Mouse (Mus musculus): Measurements from ENCODE around the gene Cga. TPM values are rescaled to one million over a fixed set of nuclear protein-coding genes. Genes with fewer than 3 reads are reported as not detected.

The Cga gene
- polyA plus RNA-seq, 2 experiments = not detected

DNA sequence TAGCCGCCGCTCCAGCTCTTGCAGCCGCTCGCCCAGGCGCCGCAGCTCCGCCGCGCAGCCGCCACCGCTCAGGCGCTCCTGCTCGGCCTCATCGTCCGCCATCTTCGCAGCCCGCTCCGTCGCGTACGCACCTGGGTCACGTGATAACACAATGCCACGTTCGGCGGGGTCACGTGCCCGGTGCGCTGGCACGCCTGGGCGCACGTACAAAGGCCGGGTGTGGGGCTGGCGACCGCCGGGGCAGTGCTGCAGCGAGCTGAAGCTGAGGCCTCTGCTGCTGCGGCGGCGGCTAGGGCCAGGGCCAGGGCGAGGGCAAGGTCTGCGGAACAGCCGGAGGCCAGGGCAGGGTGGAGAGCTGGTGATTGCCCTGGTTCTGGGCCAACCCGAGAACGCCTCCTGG is 10.8 kb upstream of the Cga start, which contains the start of gene Zfp292:
Zfp292 (minus strand) TSS at position 143 of the 400 bp plus-strand sequence.
- Histone ChIP-seq H3K27me3 (ENCODE audit: control insufficient read depth, insufficient read depth, low read length) (no peaks in the 10 kb centered on the region), H3K4me3 (replicated peaks; ENCODE audit: low read length) (peak within 1 kb of the TSS; percentile 96), H3K27ac (replicated peaks; ENCODE audit: low read depth, low read length) (peak within 1 kb of the TSS; percentile 98), H3K9ac (ENCODE audit: low read depth, low read length, severe bottlenecking) (peak within 1 kb of the TSS; percentile 100), H3K9me3 (ENCODE audit: control insufficient read depth, low read length) (no peaks in the 10 kb centered on the region), H3K36me3 (ENCODE audit: control insufficient read depth, insufficient read depth, low read length) (no peaks in the 10 kb centered on the region), H3K4me2 (replicated peaks; ENCODE audit: low read depth, low read length, severe bottlenecking) (peak within 1 kb of the TSS; percentile 55), H3K4me1 (ENCODE audit: control insufficient read depth, insufficient read depth, low read length) (peaks cover 12% of the 10 kb centered on the region)
- ATAC-seq (ENCODE audit: low FRiP score, low read depth) = peak; percentile 91
- peak; percentile 89 for DNase-seq (ENCODE audit: low spot score)
- peak; percentile 66; the same call in 1 of the 2 replicates for TF ChIP-seq POLR2A (IDR thresholded peaks at IDR 0.05; ENCODE audit: borderline replicate concordance, extremely low read depth, insufficient read depth, insufficient read length)
- under 1% methylated on average over 43 of the region's 44 CpGs for WGBS

DNA sequence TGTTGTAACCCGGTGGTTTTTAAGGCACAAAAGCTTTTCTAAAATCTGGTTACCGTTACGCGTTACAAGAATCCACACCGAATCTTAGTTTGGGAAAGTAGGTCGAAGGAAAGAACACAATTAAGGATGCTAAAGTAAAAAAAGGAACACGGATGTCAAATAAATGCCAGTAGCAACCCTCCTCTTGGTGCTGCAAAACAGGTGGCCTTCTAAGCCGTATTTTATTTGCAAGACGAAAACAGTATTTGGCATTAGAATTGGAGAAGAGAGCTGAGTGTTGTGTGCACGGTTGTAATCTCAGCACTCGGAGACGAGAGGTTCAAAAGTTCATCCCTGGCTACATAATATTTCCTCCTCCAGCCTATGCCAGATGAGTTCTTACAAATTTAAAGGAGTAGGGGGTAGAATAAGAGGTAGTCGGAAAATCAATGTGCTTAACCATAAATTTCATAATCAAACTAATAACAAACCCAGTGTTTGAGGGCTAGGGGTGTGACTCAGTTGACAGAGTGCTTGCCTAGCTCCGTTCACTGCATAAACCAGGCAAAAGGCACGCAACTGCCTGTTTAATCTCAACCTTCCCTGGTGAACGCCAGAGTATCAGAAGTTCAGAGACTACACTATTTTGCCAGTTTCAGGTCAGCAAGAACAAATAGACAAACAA is 10.1 kb upstream of the Cga start:
- Histone ChIP-seq H3K4me2 (replicated peaks; ENCODE audit: low read depth, low read length, severe bottlenecking) (peak overlapping the region; percentile 55), H3K9ac (ENCODE audit: low read depth, low read length, severe bottlenecking) (peak overlapping the region; percentile 100), H3K27me3 (ENCODE audit: control insufficient read depth, insufficient read depth, low read length) (peaks cover 5% of the 10 kb centered on the region; the same call in 1 of the 2 replicates), H3K9me3 (ENCODE audit: control insufficient read depth, low read length) (no peaks in the 10 kb centered on the region), H3K4me3 (replicated peaks; ENCODE audit: low read length) (peak overlapping the region; percentile 96), H3K36me3 (ENCODE audit: control insufficient read depth, insufficient read depth, low read length) (no peaks in the 10 kb centered on the region), H3K4me1 (ENCODE audit: control insufficient read depth, insufficient read depth, low read length) (peaks cover 12% of the 10 kb centered on the region), H3K27ac (replicated peaks; ENCODE audit: low read depth, low read length) (peak overlapping the region; percentile 98)
- WGBS = 25% methylated on average over 16 of the region's 16 CpGs
- DNase-seq (ENCODE audit: low spot score) = no peak
- ATAC-seq (ENCODE audit: low FRiP score, low read depth) = no peak
- no peak for TF ChIP-seq POLR2A (IDR thresholded peaks at IDR 0.05; ENCODE audit: borderline replicate concordance, extremely low read depth, insufficient read depth, insufficient read length)

DNA sequence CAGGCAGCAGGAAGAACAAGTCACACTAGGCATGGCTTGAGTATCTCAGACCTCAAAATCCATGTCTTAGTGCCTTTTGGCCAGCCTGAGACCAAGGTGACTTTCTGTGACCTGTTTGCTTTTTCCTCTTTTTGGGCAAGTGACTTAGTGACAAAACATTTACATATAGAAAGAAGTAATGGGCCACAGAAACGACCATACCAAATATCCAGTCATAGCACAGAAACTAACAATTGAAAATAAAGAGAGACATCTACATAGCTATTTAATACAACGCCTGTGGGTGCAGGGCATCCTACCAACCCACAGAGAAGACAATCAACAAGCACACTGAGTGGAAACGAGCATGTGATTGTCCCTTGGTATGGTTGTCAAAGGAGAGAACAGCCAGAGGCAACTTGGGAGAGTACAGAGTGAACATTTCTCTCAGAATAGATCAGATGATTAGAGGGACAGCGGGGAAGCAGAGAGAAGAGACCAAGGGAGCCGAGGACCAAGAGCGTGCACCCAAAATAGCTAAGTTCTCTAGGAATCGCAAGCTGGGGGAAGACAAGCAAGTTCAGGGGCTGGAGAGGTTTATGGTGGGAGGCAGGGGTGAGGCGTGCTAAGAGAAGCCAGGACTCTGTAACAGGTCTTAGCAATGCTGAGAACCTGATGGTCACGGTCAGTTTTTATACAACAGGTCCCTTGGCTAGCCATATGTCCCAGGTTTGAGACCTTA is 7.8 kb upstream of the Cga start:
- DNase-seq (ENCODE audit: low spot score) (no peak), ATAC-seq (ENCODE audit: low FRiP score, low read depth) (no peak)
- H3K9ac ChIP-seq (ENCODE audit: low read depth, low read length, severe bottlenecking) = 0 out of 2 replicates have a peak overlapping the region, but pooled peaks have one; percentile 82
- peak overlapping the region; percentile 86 for H3K4me2 ChIP-seq (replicated peaks; ENCODE audit: low read depth, low read length, severe bottlenecking)
- H3K27ac ChIP-seq (replicated peaks; ENCODE audit: low read depth, low read length) = no peak overlapping the region
- no peaks in the 10 kb centered on the region for H3K36me3 ChIP-seq (ENCODE audit: control insufficient read depth, insufficient read depth, low read length)
- WGBS = 64% methylated on average over 9 of the region's 9 CpGs
- peaks cover 12% of the 10 kb centered on the region for H3K4me1 ChIP-seq (ENCODE audit: control insufficient read depth, insufficient read depth, low read length)
- H3K4me3 ChIP-seq (replicated peaks; ENCODE audit: low read length) = peak overlapping the region; percentile 72
- TF ChIP-seq POLR2A (IDR thresholded peaks at IDR 0.05; ENCODE audit: borderline replicate concordance, extremely low read depth, insufficient read depth, insufficient read length) = no peak
- H3K9me3 ChIP-seq (ENCODE audit: control insufficient read depth, low read length) = no peaks in the 10 kb centered on the region
- peaks cover 18% of the 10 kb centered on the region; the same call in 1 of the 2 replicates for H3K27me3 ChIP-seq (ENCODE audit: control insufficient read depth, insufficient read depth, low read length)

- H3K9ac ChIP-seq (ENCODE audit: low read depth, low read length, severe bottlenecking) = peak overlapping the region; percentile 82
- no peak for TF ChIP-seq POLR2A (IDR thresholded peaks at IDR 0.05; ENCODE audit: borderline replicate concordance, extremely low read depth, insufficient read depth, insufficient read length)
- DNase-seq (ENCODE audit: low spot score) (peak; percentile 78), ATAC-seq (ENCODE audit: low FRiP score, low read depth) (peak; percentile 75)
- H3K27ac ChIP-seq (replicated peaks; ENCODE audit: low read depth, low read length) = peak overlapping the region; percentile 85
- peak overlapping the region; percentile 86 for H3K4me2 ChIP-seq (replicated peaks; ENCODE audit: low read depth, low read length, severe bottlenecking)
- peaks cover 18% of the 10 kb centered on the region; the same call in 1 of the 2 replicates for H3K27me3 ChIP-seq (ENCODE audit: control insufficient read depth, insufficient read depth, low read length)
- no peaks in the 10 kb centered on the region for H3K9me3 ChIP-seq (ENCODE audit: control insufficient read depth, low read length)
- H3K4me3 ChIP-seq (replicated peaks; ENCODE audit: low read length) = peak overlapping the region; percentile 72
- H3K36me3 ChIP-seq (ENCODE audit: control insufficient read depth, insufficient read depth, low read length) = no peaks in the 10 kb centered on the region
- peaks cover 7% of the 10 kb centered on the region for H3K4me1 ChIP-seq (ENCODE audit: control insufficient read depth, insufficient read depth, low read length)
- WGBS = under 1% methylated on average over 42 of the region's 48 CpGs
Observed at GRCm38 (mm10) chr4:34886490-34887111, 7.0 kb upstream of the Cga start.

DNA sequence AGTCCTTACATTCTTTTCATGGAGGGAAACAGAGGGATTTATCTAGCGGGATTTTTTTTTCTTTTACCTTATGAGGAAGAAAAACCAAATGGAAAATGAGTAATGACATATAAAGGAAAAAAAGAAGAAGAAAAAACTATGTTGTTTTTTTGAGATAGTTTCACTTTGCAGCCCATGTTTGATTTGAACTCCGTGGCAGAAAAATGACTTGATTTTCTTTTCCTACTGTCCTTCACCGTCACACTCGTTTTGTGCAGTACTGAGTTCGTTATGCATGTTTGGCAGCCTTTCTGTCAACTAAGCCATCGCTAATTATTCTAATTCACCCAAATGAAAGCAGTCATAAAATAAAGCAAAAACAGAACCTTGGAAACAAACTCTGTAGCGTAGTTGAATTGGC is 6.3 kb upstream of the Cga start:
- WGBS = 5% methylated on average over 7 of the region's 7 CpGs
- no peak for DNase-seq (ENCODE audit: low spot score)
- no peak for ATAC-seq (ENCODE audit: low FRiP score, low read depth)
- H3K4me1 ChIP-seq (ENCODE audit: control insufficient read depth, insufficient read depth, low read length) = peaks cover 7% of the 10 kb centered on the region; the same call in 1 of the 2 replicates
- 0 out of 2 replicates have a peak overlapping the region, but pooled peaks have one; percentile 85 for H3K27ac ChIP-seq (replicated peaks; ENCODE audit: low read depth, low read length)
- peak overlapping the region; percentile 72 for H3K4me3 ChIP-seq (replicated peaks; ENCODE audit: low read length)
- no peaks in the 10 kb centered on the region for H3K9me3 ChIP-seq (ENCODE audit: control insufficient read depth, low read length)
- peaks cover 18% of the 10 kb centered on the region; the same call in 1 of the 2 replicates for H3K27me3 ChIP-seq (ENCODE audit: control insufficient read depth, insufficient read depth, low read length)
- peak overlapping the region; percentile 82 for H3K9ac ChIP-seq (ENCODE audit: low read depth, low read length, severe bottlenecking)
- H3K36me3 ChIP-seq (ENCODE audit: control insufficient read depth, insufficient read depth, low read length) = no peaks in the 10 kb centered on the region
- no peak for TF ChIP-seq POLR2A (IDR thresholded peaks at IDR 0.05; ENCODE audit: borderline replicate concordance, extremely low read depth, insufficient read depth, insufficient read length)
- H3K4me2 ChIP-seq (replicated peaks; ENCODE audit: low read depth, low read length, severe bottlenecking) = peak overlapping the region; percentile 86

Measured in limb, embryonic 14.5 days (tissue).